Mouse (Mus musculus) embryonic facial prominence, embryonic 14.5 days (tissue): ENCODE data around the gene Trmt10b. TPM values are rescaled to one million over a fixed set of nuclear protein-coding genes. Genes with fewer than 3 reads are reported as not detected.
A peak's percentile ranks its signal among the peaks of the same experiment; 100 is the strongest.

Experiments
- ATAC-seq: fragments of 200-750 bp; cut with Nextera tagmentation; 2 replicates; pipeline ENCODE4 v1.8.0; 2017; ENCODE audit warnings: low read depth, moderate number of reproducible peaks, moderate TSS enrichment
- DNase-seq: peaks from one replicate; pipeline ENCODE4 v3.0.0-alpha.2; 2015; ENCODE audit warnings: low spot score
- H3K27ac ChIP-seq: fragments of 300-500 bp; sonication (generic); replicated peaks from 2 replicates; pipeline ENCODE4 v1.5.1; 2014; ENCODE audit warnings: low read depth, mild to moderate bottlenecking, low read length, moderate library complexity
- H3K27me3 ChIP-seq: fragments of 300-500 bp; sonication (generic); replicated peaks from 2 replicates; pipeline ENCODE4 v1.6.1; 2014; ENCODE audit warnings: low read length; ENCODE audit not compliant: control insufficient read depth, insufficient read depth
- H3K36me3 ChIP-seq: fragments of 300-500 bp; sonication (generic); 2 replicates; pipeline ENCODE4 v1.6.1; 2014; ENCODE audit warnings: low read length, mixed read lengths; ENCODE audit not compliant: control insufficient read depth, insufficient read depth
- H3K4me1 ChIP-seq: fragments of 300-500 bp; sonication (generic); 2 replicates; pipeline ENCODE4 v1.6.1; 2014; ENCODE audit warnings: antibody characterized with exemption, low read length; ENCODE audit not compliant: control insufficient read depth, insufficient read depth
- H3K4me2 ChIP-seq: fragments of 300-500 bp; sonication (generic); 2 replicates; pipeline ENCODE4 v1.6.1; 2014; ENCODE audit warnings: low read depth, mild to moderate bottlenecking, low read length, moderate library complexity, mixed read lengths
- H3K4me3 ChIP-seq: fragments of 300-500 bp; sonication (generic); 2 replicates; pipeline ENCODE4 v1.5.1; 2014; ENCODE audit warnings: low read depth, mild to moderate bottlenecking, low read length
- H3K9ac ChIP-seq: fragments of 300-500 bp; sonication (generic); 2 replicates; pipeline ENCODE4 v1.6.1; 2014; ENCODE audit warnings: low read depth, mild to moderate bottlenecking, low read length, moderate library complexity, mixed read lengths
- H3K9me3 ChIP-seq: fragments of 300-500 bp; sonication (generic); 2 replicates; pipeline ENCODE4 v1.6.1; 2016; ENCODE audit warnings: low read length; ENCODE audit not compliant: control insufficient read depth
- WGBS: fragments of 180-500 bp; shearing (Covaris S2); extraction: QIAGEN DNeasy Blood & Tissue Kit; methylation state at CpG from one replicate; pipeline ENCODE4 v1.1.7; 2014; 5-methylcytosine and 5-hydroxymethylcytosine counted together
- polyA plus RNA-seq: library from polyadenylated mRNA; unstranded; fragments of >200 nt; fragmentation: Nextera tagmentation; extraction: Ambion mirVana; gene quantifications from 2 replicates; pipeline ENCODE4 v1.2.1, GENCODE M21; 2014

Trmt10b gene
- polyA plus RNA-seq, 1 experiment from 2014 or later: 18.7 TPM

DNA sequence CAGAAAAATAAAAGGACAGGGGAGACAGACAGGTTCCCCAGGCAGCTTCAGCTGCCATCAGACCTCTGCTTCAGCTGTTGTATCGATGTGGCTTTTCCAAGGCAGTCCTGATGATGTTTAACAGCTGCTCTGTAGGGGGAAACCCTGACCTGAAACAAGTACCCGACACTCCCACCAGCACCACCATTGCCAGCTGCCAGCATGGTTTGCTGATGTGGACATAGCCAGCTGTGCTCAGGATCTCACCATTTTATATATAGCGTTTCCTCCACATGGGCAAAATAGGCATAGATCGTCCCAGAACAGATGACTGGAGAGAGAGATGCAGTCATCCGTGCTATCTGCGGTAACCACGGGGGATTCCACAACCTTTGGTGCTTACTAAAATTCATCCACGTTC lies 21.2 kb upstream of the Trmt10b start:
- peak; percentile 48; the same call in 1 of the 2 replicates for ATAC-seq
- H3K4me3 ChIP-seq: no peak overlapping the region
- H3K9me3 ChIP-seq: no peaks in the 10 kb centered on the region
- no peak overlapping the region for H3K27ac ChIP-seq
- H3K4me2 ChIP-seq: no peak overlapping the region
- H3K27me3 ChIP-seq: no peaks in the 10 kb centered on the region
- no peaks in the 10 kb centered on the region for H3K36me3 ChIP-seq
- 72% methylated on average over 8 of the region's 8 CpGs for WGBS
- DNase-seq: peak; percentile 81
- no peak overlapping the region for H3K9ac ChIP-seq
- no peaks in the 10 kb centered on the region for H3K4me1 ChIP-seq

DNA sequence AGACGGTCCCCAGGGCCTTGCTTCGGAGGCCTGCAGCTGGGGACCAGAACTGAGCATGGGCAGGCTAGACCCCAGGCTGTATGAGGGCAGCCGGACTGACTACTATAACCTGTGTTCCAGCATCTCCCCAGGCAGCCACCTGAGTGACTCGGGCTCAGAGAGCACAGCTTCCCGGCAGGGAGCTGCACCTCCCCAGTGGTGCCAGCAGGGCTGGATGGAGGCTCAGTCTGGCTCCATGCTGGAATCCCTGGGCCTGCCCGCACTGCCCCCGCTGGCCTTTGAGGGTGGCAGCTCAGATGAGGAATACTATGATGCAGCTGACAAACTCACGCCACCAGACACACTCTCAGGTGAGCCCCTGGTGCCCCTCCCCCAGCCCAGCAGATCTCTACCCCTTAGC lies 17.6 kb upstream of the Trmt10b start:
- no peak overlapping the region for H3K4me2 ChIP-seq
- DNase-seq (no peak), ATAC-seq (peak; percentile 9; the same call in 1 of the 2 replicates)
- no peaks in the 10 kb centered on the region for H3K9me3 ChIP-seq
- no peak overlapping the region for H3K27ac ChIP-seq
- no peak overlapping the region for H3K9ac ChIP-seq
- H3K27me3 ChIP-seq: no peaks in the 10 kb centered on the region
- H3K36me3 ChIP-seq: no peaks in the 10 kb centered on the region
- no peaks in the 10 kb centered on the region for H3K4me1 ChIP-seq
- no peak overlapping the region for H3K4me3 ChIP-seq
- 49% methylated on average over 8 of the region's 8 CpGs for WGBS

- peak; percentile 79 for DNase-seq
- no peak overlapping the region for H3K4me3 ChIP-seq
- H3K4me2 ChIP-seq: no peak overlapping the region
- no peaks in the 10 kb centered on the region for H3K36me3 ChIP-seq
- no peaks in the 10 kb centered on the region for H3K9me3 ChIP-seq
- no peak overlapping the region for H3K27ac ChIP-seq
- no peak overlapping the region for H3K9ac ChIP-seq
- no peaks in the 10 kb centered on the region for H3K4me1 ChIP-seq
- peak; percentile 81 for ATAC-seq
- 13% methylated on average over 4 of the region's 4 CpGs for WGBS
- H3K27me3 ChIP-seq: no peaks in the 10 kb centered on the region
These were observed 16.9 kb upstream of the Trmt10b start for GRCm38 (mm10) chr4:45279981-45280548.

DNA sequence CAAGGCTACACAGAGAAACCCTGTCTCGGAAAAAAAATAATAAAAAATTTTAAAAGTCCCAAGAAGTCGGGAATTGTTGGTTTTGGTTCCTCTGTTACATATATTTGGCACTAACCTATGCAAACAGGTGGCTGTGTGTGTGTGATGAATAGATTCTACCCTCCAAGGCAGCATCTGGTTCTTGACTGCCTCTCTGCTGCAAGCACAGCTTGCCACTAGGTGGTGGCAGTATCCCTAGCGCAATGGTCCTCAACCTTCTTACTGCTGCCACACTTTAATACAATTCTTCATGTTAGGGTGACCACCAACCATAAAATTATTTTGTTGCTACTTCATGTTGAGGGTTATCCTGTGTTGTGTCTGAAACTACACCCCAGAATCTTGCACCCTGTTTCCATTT lies 10.6 kb upstream of the Trmt10b start:
- no peaks in the 10 kb centered on the region for H3K9me3 ChIP-seq
- ATAC-seq (no peak), DNase-seq (peak; percentile 20)
- H3K27ac ChIP-seq: no peak overlapping the region
- no peak overlapping the region for H3K4me3 ChIP-seq
- H3K4me1 ChIP-seq: no peaks in the 10 kb centered on the region
- no peak overlapping the region for H3K4me2 ChIP-seq
- H3K27me3 ChIP-seq: no peaks in the 10 kb centered on the region
- WGBS: 52% methylated on average over 3 of the region's 3 CpGs
- H3K9ac ChIP-seq: no peak overlapping the region
- no peaks in the 10 kb centered on the region for H3K36me3 ChIP-seq

DNA sequence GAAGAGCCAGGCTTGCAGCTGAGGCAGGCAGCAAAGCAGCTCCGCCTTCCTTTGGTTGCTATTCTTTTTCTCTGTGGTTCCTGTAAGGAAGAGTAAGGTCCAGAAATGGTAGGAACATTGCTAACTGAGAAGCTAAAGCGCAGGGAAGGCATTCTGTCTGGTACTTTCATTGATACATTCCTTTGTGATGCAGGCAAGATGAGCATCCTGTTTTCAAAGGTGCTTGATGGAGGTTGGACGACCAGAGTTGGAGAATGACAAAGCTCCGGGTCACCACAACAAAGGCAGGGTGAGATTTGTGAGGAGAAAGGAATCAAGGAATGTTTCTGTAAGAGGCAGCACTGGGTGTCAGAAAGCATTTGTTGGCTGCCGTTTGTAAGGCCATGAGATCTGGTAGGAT lies 9.0 kb upstream of the Trmt10b start:
- Histone ChIP-seq H3K27me3 (no peaks in the 10 kb centered on the region), H3K4me1 (no peaks in the 10 kb centered on the region), H3K4me2 (no peak overlapping the region), H3K36me3 (no peaks in the 10 kb centered on the region), H3K9ac (no peak overlapping the region), H3K27ac (no peak overlapping the region), H3K9me3 (no peaks in the 10 kb centered on the region), H3K4me3 (no peak overlapping the region)
- ATAC-seq: no peak
- WGBS: 79% methylated on average over 5 of the region's 5 CpGs
- no peak for DNase-seq

GRCm38 (mm10) chr4:45305536-45305935 lies 8.6 kb downstream of the Trmt10b start:
- Histone ChIP-seq H3K9ac (no peak overlapping the region), H3K9me3 (no peaks in the 10 kb centered on the region), H3K36me3 (peaks cover 60% of the 10 kb centered on the region), H3K27ac (no peak overlapping the region), H3K27me3 (no peaks in the 10 kb centered on the region), H3K4me3 (no peak overlapping the region), H3K4me1 (no peaks in the 10 kb centered on the region), H3K4me2 (no peak overlapping the region)
- WGBS: 95% methylated on average over 14 of the region's 14 CpGs
- ATAC-seq (no peak), DNase-seq (no peak)

GRCm38 (mm10) chr4:45308046-45308445 lies 11.1 kb downstream of the Trmt10b start:
- Histone ChIP-seq H3K27me3 (no peaks in the 10 kb centered on the region), H3K36me3 (peaks cover 52% of the 10 kb centered on the region), H3K4me2 (no peak overlapping the region), H3K4me3 (no peak overlapping the region), H3K4me1 (no peaks in the 10 kb centered on the region), H3K27ac (no peak overlapping the region), H3K9me3 (no peaks in the 10 kb centered on the region), H3K9ac (no peak overlapping the region)
- ATAC-seq: no peak
- WGBS: 33% methylated on average over 11 of the region's 11 CpGs
- DNase-seq: peak; percentile 12

GRCm38 (mm10) chr4:45308606-45309005 lies 11.7 kb downstream of the Trmt10b start:
- H3K9ac ChIP-seq: no peak overlapping the region
- no peaks in the 10 kb centered on the region for H3K27me3 ChIP-seq
- H3K4me2 ChIP-seq: no peak overlapping the region
- no peaks in the 10 kb centered on the region for H3K9me3 ChIP-seq
- no peaks in the 10 kb centered on the region for H3K4me1 ChIP-seq
- H3K36me3 ChIP-seq: peaks cover 50% of the 10 kb centered on the region
- no peak overlapping the region for H3K27ac ChIP-seq
- WGBS: 85% methylated on average over 6 of the region's 6 CpGs
- H3K4me3 ChIP-seq: no peak overlapping the region
- DNase-seq (no peak), ATAC-seq (no peak)

- H3K27ac ChIP-seq: no peak overlapping the region
- H3K4me1 ChIP-seq: no peaks in the 10 kb centered on the region
- H3K9me3 ChIP-seq: no peaks in the 10 kb centered on the region
- no peaks in the 10 kb centered on the region for H3K27me3 ChIP-seq
- H3K9ac ChIP-seq: no peak overlapping the region
- DNase-seq (no peak), ATAC-seq (no peak)
- no peak overlapping the region for H3K4me2 ChIP-seq
- H3K4me3 ChIP-seq: no peak overlapping the region
- H3K36me3 ChIP-seq: peaks cover 52% of the 10 kb centered on the region
- WGBS: 94% methylated on average over 2 of the region's 2 CpGs
These were observed 14.1 kb downstream of the Trmt10b start for GRCm38 (mm10) chr4:45311056-45311455.
